Mouse (Mus musculus) MEL (cell line): Measurements from ENCODE around the gene Sned1. TPM values are rescaled to one million over a fixed set of nuclear protein-coding genes. Genes with fewer than 3 reads are reported as not detected.

ENCODE experiments used
- DNase-seq: peaks from one replicate; pipeline ENCODE4 v3.0.0; 2011; ENCODE audit warnings: low read depth, low spot score
- H3K27ac ChIP-seq: 2 replicates; pipeline ENCODE4 v1.5.1; 2012; ENCODE audit warnings: low read depth, mild to moderate bottlenecking, control low read depth, low read length, moderate library complexity; ENCODE audit not compliant: control insufficient read depth
- H3K27me3 ChIP-seq, 2 experiments: fragments of 150-350 bp in 1 of 2; sonication (generic) in 1 of 2; 2 replicates each; pipeline ENCODE4 v1.6.1; 2012; ENCODE audit warnings: low read length in 2 of 2, mild to moderate bottlenecking in 2 of 2, improper control_type of control experiment in 1 of 2, moderate library complexity in 1 of 2; ENCODE audit not compliant: insufficient read depth in 2 of 2, control insufficient read depth in 1 of 2
- H3K36me3 ChIP-seq, 2 experiments: 2 replicates each; pipeline ENCODE4 v1.6.1; 2012 to 2014; ENCODE audit warnings: low read length in 2 of 2, improper control_type of control experiment in 1 of 2, inconsistent platforms in 1 of 2, mild to moderate bottlenecking in 1 of 2; ENCODE audit not compliant: insufficient read depth in 2 of 2, control insufficient read depth in 1 of 2
- H3K4me1 ChIP-seq, 2 experiments: fragments of 150-350 bp in 1 of 2; sonication (generic) in 1 of 2; 2 replicates each; pipeline ENCODE4 v1.6.1; 2012; ENCODE audit warnings: low read length in 2 of 2, improper control_type of control experiment in 1 of 2, mild to moderate bottlenecking in 1 of 2; ENCODE audit not compliant: insufficient read depth in 2 of 2, control insufficient read depth in 1 of 2
- H3K4me3 ChIP-seq, 2 experiments: fragments of 150-350 bp in 1 of 2; sonication (generic) in 1 of 2; 2 replicates each; pipeline ENCODE4 v1.5.1; 2012; ENCODE audit warnings: low read depth in 2 of 2, low read length in 2 of 2, mild to moderate bottlenecking in 2 of 2, moderate library complexity in 2 of 2, control low read depth in 1 of 2, improper control_type of control experiment in 1 of 2; ENCODE audit not compliant: control insufficient read depth in 1 of 2, insufficient read depth in 1 of 2
- H3K79me2 ChIP-seq: 2 replicates; pipeline ENCODE4 v1.6.1; 2012; ENCODE audit warnings: mild to moderate bottlenecking, low read length, moderate library complexity; ENCODE audit not compliant: control insufficient read depth, poor library complexity, insufficient read depth
- H3K9ac ChIP-seq: 2 replicates; pipeline ENCODE4 v1.6.1; 2012; ENCODE audit warnings: low read depth, mild to moderate bottlenecking, control low read depth, low read length, moderate library complexity; ENCODE audit not compliant: control insufficient read depth, poor library complexity, severe bottlenecking
- H3K9me3 ChIP-seq: fragments of 150-350 bp; sonication (generic); replicated peaks from 2 replicates; pipeline ENCODE4 v1.6.1; 2012; ENCODE audit warnings: mild to moderate bottlenecking, low read length, improper control_type of control experiment, moderate library complexity; ENCODE audit not compliant: insufficient read depth
- BHLHE40 ChIP-seq: IDR thresholded peaks from 2 replicates; pipeline ENCODE4 v1.6.1; 2012; ENCODE audit warnings: low read depth, mild to moderate bottlenecking, inconsistent platforms, low read length, improper control_type of control experiment, borderline replicate concordance
- CHD1 ChIP-seq: IDR thresholded peaks from 2 replicates; pipeline ENCODE4 v1.6.1; 2012; ENCODE audit warnings: low read depth, mild to moderate bottlenecking, inconsistent platforms, low read length, improper control_type of control experiment
- GATA1 ChIP-seq: IDR thresholded peaks from 2 replicates; pipeline ENCODE4 v1.6.1; 2011; ENCODE audit warnings: low read depth, low read length, improper control_type of control experiment
- HCFC1 ChIP-seq: IDR thresholded peaks from 2 replicates; pipeline ENCODE4 v1.6.1; 2012; ENCODE audit warnings: low read depth, mild to moderate bottlenecking, inconsistent platforms, low read length, improper control_type of control experiment, moderate library complexity
- MAFK ChIP-seq: IDR thresholded peaks from 2 replicates; pipeline ENCODE4 v1.6.1; 2011; ENCODE audit warnings: low read depth, mild to moderate bottlenecking, low read length, improper control_type of control experiment, borderline replicate concordance
- MAZ ChIP-seq: IDR thresholded peaks from 2 replicates; pipeline ENCODE4 v1.6.1; 2012; ENCODE audit warnings: low read depth, mild to moderate bottlenecking, inconsistent platforms, low read length, improper control_type of control experiment
- MXI1 ChIP-seq: IDR thresholded peaks from 2 replicates; pipeline ENCODE4 v1.6.1; 2011; ENCODE audit warnings: mild to moderate bottlenecking, low read depth, low read length, improper control_type of control experiment
- POLR2A ChIP-seq, 2 experiments: IDR thresholded peaks; 2 replicates each; pipeline ENCODE4 v1.6.1; 2011 to 2012; ENCODE audit warnings: low read length in 2 of 2, mild to moderate bottlenecking in 2 of 2, control low read depth in 1 of 2, improper control_type of control experiment in 1 of 2, low read depth in 1 of 2, moderate library complexity in 1 of 2; ENCODE audit not compliant: control insufficient read depth in 1 of 2, insufficient read depth in 1 of 2, poor library complexity in 1 of 2
- TBP ChIP-seq: IDR thresholded peaks from 2 replicates; pipeline ENCODE4 v1.8.0; 2011; ENCODE audit warnings: low read depth, low read length, improper control_type of control experiment
- polyA plus RNA-seq, 2 experiments: library from polyadenylated mRNA; stranded (reverse) in 1 of 2; unstranded in 1 of 2; fragments of >175 nt in 1 of 2; fragments of >200 nt in 1 of 2; gene quantifications; 2 replicates each; pipeline versions ENCODE4 v1.2.1 to v1.2.4; 2012; ENCODE audit warnings: low replicate concordance in 2 of 2, low read depth in 1 of 2; ENCODE audit not compliant: insufficient read length in 2 of 2, insufficient read depth in 1 of 2, missing spikeins in 1 of 2
- total RNA-seq: library from RNA; depleted of rRNA; stranded (reverse); fragments of 300-350 nt; gene quantifications from 2 replicates; pipeline ENCODE4 v1.2.3, GENCODE M21; 2012

The Sned1 gene
- total and polyA plus RNA-seq, 3 experiments: 0.12 to 0.13 TPM; not detected in 1

DNA sequence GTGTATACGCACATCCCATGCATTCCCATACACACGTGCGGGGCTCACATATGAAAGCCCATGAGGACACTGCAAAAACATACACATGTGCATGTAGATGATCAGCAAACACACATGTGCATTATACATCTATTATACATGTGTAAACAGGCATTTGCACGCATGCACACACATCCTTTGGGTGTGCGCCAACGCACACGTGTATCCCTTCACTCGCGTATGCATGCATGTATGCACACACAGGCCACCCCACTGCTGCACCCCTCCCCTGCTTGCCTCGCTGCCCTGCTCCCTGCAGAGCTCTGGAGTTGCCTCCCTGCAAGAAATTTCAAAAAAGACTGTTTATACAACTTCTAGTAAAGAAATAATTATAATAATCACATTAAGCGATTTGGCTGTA lies 24.6 kb upstream of the Sned1 start:
- Histone ChIP-seq H3K27ac (no peak overlapping the region), H3K9ac (no peak overlapping the region), H3K27me3 (no peaks in the 10 kb centered on the region), H3K36me3 (no peaks in the 10 kb centered on the region), H3K4me1 (no peaks in the 10 kb centered on the region), H3K4me3 (no peak overlapping the region), H3K9me3 (no peaks in the 10 kb centered on the region), H3K79me2 (no peaks in the 10 kb centered on the region)
- no peak for DNase-seq
- TF ChIP-seq GATA1 (no peak), MXI1 (no peak), BHLHE40 (no peak), TBP (no peak), CHD1 (no peak), MAFK (no peak), MAZ (no peak)

DNA sequence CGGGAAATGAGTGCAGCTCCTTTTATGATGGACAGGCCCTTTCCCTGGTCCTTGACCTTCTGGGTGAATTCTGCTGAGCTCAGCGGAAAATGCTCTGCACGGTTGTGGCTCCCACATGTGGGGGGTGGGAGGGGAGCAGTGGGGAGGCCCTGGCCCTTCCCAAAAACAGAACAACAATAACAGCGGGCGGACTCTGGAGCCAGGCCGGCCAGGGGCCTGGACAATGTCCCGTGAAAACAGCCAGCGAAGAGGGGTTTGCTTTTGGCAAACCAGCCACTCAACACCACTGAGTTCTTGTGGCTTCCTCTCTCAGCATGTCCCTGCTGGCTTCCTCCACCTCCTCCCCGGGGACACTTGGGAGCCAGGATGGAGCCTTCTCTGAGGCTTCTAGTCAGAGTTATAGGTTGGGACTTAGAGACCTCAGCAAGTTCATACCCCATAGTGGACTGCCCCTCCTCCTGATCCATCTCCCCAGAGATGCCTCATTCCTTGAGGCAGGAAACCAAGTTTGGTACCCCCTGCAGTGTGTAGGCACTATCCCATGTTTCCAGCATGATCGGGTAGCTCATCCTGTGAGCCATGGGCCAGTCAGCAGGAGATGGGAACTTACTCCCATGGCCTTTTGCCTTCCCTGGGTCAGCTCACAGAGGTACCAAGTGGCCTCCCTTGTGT lies 24.0 kb upstream of the Sned1 start:
- 0 out of 2 replicates have a peak, but pooled peaks have one; percentile 59 for TF ChIP-seq MAFK
- no peak for TF ChIP-seq HCFC1
- no peaks in the 10 kb centered on the region for H3K79me2 ChIP-seq
- no peaks in the 10 kb centered on the region for H3K36me3 ChIP-seq
- no peak overlapping the region for H3K4me3 ChIP-seq
- no peaks in the 10 kb centered on the region for H3K27me3 ChIP-seq
- H3K4me1 ChIP-seq: no peaks in the 10 kb centered on the region
- no peaks in the 10 kb centered on the region for H3K9me3 ChIP-seq
- DNase-seq: no peak
- H3K27ac ChIP-seq: no peak overlapping the region
- no peak overlapping the region for H3K9ac ChIP-seq

DNA sequence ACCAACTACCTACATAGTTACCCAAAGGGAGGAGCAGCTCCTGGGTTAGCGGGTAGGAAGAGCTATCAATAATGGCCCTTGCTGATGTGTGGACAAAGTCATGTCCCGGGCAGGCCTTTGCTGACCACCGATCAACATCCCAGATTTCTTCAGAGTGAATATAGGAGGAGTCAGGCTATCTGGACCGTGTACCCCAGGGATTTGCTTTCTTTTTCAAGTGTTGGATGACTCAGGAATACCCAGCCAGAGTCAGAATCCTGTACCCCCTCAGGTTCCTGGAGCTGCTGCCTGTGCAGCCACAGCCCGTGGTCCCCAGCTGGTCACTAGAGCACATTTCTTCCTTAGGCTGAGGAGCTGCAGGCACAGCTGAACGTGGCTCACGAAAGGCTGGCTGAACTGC lies 23.2 kb upstream of the Sned1 start:
- H3K36me3 ChIP-seq: no peaks in the 10 kb centered on the region
- H3K27me3 ChIP-seq: no peaks in the 10 kb centered on the region
- no peak overlapping the region for H3K4me3 ChIP-seq
- DNase-seq: no peak
- H3K79me2 ChIP-seq: no peaks in the 10 kb centered on the region
- TF ChIP-seq MAFK: no peak
- TF ChIP-seq POLR2A (IDR thresholded peaks at IDR 0.05; ENCODE audit: control insufficient read depth in 1 of 2, insufficient read depth in 1 of 2, low read depth in 1 of 2, low read length in 2 of 2, poor library complexity in 1 of 2): no peak
- no peak for TF ChIP-seq MAZ
- no peak overlapping the region for H3K27ac ChIP-seq
- no peak overlapping the region for H3K9ac ChIP-seq
- H3K9me3 ChIP-seq: no peaks in the 10 kb centered on the region
- H3K4me1 ChIP-seq: no peaks in the 10 kb centered on the region
